Mouse (Mus musculus): Measurements from ENCODE around the gene Fam149a. TPM values are rescaled to one million over a fixed set of nuclear protein-coding genes. Genes with fewer than 3 reads are reported as not detected.

Fam149a gene
- polyA plus RNA-seq (2012; rRNA removed): 5.8 and 7.7 TPM in 2 replicates

DNA sequence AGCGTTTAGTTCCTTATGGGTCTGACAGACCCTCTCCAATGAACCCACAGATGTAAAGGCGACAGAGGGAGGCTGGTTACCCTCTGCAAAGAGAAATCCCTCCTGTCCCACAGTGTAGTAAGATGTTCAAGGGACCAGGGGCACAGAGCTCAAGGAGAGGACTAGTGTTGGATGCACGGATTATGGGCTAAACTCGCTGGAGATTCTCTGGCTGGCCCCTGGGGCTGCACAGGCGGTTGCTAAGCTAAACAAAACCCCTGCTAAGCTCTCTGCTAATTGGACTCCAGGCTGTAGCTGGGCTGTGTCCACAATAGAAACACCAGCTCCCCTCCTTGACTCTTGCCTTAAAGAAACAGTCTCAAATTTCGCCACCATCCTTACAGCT, at the start of gene Fam149a:
Gene Fam149a, minus strand, starts transcription at position 329 of the 385 bp plus-strand sequence.

DNA sequence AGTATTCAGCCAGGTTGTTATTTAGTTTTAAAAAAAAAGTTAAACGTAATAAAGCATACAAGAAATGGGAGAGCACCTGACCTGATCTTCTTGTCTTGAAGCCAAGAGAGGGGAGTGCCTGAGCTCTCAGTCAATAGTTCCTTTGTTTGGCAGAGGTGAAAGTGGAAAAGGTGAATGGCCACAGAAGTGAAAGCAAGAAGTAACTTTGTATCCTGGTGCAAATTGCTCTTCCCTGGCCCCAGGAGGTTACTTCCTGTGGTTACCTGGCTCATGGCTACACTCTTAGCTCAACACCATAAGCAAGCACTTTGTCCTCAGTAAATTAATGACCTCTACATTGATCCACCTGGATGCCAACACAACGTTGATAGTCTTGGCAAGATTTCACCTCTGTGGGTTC, 28.8 kb upstream of the Fam149a start, which contains the start of gene Tlr3:
Gene Tlr3, minus strand, starts transcription at position 199 of the 400 bp plus-strand sequence.

DNA sequence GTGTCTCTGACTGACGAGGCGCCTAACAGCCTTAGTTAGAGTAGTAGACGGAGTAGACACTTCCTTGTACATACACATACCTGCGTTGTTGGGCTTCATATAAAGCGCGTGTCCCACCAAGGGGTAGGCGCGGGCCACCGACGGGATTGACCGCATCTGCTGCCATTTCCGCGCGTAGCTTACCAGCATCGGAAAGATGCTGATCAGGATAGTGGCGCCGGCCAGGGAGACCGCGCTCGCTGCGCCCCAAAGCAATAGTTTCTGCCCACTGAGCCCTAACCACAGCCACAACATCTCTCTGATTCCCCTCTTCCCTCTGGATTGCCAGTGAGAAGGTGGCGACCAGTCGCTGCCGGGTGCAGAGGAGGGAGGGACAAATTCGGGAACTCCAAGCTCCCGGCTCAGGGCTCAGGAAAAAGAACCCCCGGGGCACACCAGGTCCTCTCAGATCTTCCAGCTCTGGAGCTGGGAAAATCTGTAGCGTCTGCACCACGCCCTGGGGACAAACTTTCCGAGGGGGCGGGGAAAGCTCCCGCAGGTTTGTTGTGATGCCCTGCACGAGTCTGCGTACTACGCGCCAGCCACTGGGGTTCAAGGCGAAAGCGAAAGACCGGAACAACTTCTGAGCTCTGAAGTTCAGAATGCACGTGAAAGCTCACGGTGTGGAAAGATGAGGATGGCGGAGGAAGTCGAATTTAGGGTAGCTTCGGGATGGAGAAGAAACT, 49.2 kb downstream of the Fam149a start, which contains the start of gene Cyp4v3:
Gene Cyp4v3, minus strand, starts transcription at position 532 of the 725 bp plus-strand sequence.

DNA sequence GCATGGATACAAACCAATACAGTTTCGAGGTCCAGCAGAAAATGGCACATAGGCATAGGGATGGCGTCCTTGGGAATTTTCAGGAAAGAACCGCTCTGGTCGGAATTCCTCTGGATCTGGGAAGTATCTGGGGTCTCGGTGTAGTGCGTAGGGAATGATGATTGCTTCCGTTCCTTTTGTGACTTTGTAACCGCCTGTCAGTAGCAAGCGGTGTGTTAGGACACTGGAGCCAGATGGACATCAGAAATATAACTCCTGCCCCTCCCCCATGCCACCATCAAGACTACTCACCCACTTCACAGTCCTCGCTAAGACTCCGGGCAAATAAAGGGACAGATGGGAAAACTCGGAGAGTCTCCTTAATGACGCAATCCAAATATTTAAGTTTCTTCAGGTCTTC, 73.7 kb downstream of the Fam149a start, which contains the start of gene Gm45753:
Gene Gm45753, minus strand, starts transcription at position 101 of the 400 bp plus-strand sequence.

DNA sequence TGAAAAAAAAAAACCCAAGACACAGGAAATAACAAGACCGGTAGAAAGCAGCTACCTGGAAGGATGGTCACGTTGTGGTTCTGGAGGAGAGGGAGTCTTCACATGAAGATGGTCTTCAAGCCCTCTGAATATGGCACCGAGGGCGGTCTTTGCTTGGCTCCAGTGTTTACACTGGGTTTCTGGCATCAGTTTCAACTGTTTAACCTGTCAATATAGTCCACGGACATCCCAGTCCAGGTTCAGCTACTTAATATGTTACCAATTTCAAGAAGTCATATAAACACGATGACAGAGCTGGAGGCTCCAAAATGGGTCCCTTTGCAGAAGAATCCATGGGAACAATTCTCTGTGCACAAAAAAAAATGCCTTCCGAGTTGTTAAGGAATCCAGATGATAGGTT, 87.4 kb downstream of the Fam149a start, which contains the start of gene Klkb1:
Gene Klkb1, minus strand, starts transcription at position 173 of the 400 bp plus-strand sequence.

Other genes starting within 250 kb of the Fam149a start
- 0.11 and 0.24 TPM in 2 replicates for gene F11, start 120.3 kb downstream of the Fam149a start, polyA plus RNA-seq (2012; rRNA removed)
- 0.04 and 0.06 TPM in 2 replicates for gene Klkb1, start 87.4 kb downstream of the Fam149a start, polyA plus RNA-seq (2012; rRNA removed)
- gene Gm45753, start 73.8 kb downstream of the Fam149a start, polyA plus RNA-seq (2012; rRNA removed): not detected in 2 replicates
- 1.1 and 1.2 TPM in 2 replicates for gene Cyp4v3, start 49.1 kb downstream of the Fam149a start, polyA plus RNA-seq (2012; rRNA removed)
- gene Tlr3, start 28.8 kb upstream of the Fam149a start, polyA plus RNA-seq (2012; rRNA removed): 0.30 and 0.98 TPM in 2 replicates
- 33.0 and 41.6 TPM in 2 replicates for gene Sorbs2, start 125.5 kb upstream of the Fam149a start, polyA plus RNA-seq (2012; rRNA removed)

All from central nervous system, embryonic 11.5 days (tissue).